Mouse (Mus musculus): ENCODE results near the gene Oxsr1.

The Oxsr1 gene

DNA sequence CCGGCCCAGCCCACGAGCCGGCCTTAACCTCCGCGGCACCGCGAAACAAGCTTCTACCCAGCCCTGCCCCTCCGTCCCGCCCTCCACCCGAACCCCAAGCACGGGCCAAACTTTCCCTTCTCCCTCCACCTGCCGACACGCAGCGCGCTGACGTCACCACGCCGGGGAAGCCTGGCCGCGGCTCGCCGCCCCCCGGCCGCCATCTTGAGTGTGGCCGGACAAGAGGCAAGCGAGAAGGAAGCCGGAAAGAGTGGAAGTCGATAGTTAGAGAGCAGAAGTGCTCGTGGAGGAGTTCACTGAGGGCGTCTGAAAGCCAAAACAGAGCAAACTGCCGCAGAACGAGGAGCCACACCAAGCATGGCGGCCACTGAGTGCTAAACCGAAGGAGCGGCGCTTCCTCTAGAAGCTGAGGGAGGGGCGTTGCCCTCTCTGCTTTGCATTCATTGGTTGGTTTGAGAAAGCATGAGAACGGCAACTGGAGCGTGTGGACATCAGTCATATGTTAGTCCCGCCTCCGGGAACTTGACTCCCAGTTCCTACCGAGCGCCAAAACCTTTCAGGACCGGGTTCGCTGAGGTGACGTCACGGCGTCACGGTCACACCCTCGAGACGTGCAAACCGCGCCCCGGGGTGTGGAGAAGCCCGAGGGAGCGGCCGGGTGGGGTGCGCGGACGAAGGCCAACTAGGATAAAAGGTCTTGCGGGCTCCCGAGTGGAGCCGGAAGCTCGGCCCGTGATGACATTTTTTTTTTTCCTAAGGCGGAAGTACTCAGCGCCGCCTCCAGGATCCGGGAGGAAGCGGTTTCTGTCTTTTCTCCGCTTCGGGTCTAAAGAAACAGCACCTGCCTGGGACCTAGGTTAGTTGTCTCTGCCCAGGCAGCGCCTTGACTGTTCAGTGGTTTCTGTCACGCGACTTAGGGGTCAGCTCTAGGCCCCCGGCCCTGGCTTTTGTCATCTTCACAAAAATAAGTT is at the start of gene Oxsr1:
Gene Oxsr1 (minus strand): TSS at position 139 of the 971 bp plus-strand sequence.
- WGBS, result under 1% methylated on average over 76 of the region's 76 CpGs

DNA sequence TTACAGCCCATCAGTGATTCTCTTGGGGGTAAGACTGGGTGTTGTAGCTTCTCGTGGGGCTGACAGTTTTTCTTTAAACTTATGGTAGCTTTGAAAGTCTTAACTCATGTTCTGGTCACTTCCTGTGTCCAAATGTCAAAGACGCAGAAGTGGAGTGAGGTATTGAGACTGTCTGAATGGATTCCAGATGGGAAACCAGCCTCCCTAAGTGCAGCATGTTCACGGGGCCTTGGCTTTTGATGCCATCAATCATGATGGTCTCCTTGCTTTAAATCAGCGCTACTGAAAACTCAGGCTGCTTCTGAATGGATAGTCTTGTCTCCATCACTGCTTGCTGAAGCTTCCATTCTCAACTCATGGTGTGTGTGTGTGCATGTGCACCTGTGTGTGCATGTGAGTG is 49.0 kb upstream of the Oxsr1 start:
- 94% methylated on average over 4 of the region's 4 CpGs for WGBS

DNA sequence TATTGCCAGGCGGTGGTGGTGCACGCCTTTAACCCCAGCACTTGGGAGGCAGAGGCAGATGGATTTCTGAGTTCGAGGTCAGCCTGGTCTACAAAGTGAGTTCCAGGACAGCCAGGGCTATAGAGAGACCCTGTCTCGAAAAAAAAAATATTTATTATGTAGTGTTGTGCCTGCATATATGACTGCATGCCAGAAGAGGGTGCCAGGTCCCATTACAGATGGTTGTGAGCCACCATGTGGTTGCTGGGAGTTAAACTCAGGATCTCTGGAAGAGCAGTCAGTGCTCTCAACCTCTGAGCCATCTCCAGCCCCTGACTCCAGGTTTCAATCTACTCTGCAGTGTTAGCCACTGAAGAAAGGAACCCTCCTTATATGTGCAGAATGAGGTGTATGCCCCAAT is 48.5 kb upstream of the Oxsr1 start:
- 85% methylated on average over 4 of the region's 4 CpGs for WGBS

DNA sequence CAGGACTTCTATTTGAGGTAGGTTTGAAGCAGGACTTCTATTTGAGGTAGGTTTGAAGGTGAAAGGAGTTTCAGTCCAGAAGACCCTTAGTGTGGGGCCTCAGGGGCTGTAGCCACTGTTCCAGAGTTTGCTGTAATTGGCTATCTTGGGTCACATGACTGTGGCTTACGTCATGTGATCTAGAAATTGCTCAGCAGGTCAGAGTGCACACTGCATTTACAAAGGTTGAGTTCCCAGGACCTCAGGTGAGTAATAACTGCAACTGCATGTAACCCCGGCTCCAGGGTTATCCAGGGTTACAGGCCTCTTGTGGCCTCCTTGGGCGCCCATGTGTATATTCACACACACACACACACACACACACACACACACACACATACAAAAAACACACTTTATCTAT is 46.1 kb upstream of the Oxsr1 start:
- WGBS, result 91% methylated on average over 3 of the region's 3 CpGs

DNA sequence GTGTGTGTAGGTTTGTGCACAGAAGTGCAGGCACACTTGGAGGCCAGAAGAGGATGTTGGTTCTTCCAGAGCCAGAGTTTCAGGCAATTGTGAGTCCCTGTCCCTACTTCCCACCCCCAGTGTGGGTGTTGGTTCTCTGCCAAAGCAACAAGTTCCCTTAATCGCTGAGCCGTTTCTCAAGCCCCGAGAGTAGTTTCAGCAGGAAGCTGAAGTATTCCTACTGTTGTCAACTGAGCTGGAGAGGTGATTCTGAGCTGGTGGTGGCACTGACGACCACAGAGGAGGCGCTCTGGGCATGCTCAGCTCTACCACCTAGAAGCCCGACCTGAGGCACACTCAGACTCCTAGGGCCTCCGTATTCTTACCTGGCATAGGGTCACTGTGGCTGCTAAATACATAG is 43.1 kb upstream of the Oxsr1 start, which contains the start of gene Slc22a14:
Gene Slc22a14 (minus strand): TSS at position 270 of the 400 bp plus-strand sequence.
- 51% methylated on average over 7 of the region's 7 CpGs for WGBS

DNA sequence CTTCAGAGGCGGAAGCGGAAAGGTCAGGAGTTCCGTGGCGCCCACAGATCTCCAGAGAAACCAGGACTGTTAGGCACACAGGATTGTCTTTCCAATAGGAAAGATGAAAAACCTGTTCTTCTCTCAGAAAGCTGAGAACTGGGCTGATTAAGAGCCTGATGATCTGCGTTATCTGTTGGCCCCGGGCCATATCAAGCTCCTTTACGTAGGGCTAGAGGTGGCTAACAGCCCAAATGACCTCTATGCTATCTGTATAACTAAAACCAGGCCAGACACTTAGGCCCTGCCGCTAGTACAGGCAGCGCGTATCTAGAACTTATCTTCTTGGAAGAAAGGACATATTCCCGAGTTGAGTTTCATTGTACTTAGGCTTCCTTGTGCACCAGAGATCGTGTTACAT is 41.0 kb upstream of the Oxsr1 start:
- WGBS, result 97% methylated on average over 12 of the region's 12 CpGs

DNA sequence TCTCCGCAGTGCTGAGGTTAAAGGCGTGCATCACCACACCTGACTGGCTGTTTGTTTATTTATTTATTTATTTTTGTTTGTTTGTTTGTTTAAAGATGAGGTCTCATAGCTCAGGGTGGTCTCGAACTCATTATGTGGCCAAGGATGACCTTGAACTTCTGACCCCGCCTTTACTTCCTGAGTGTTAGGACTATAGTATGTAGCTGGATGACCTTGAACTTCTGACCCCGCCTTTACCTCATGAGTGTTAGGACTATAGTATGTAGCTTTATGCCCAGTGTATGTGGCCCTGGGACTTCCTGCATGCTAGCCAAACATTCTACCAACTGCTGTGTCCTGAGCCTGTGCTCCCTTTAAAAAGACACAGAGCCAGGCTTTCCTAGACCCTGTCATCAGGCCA is 39.2 kb upstream of the Oxsr1 start:
- 95% methylated on average over 5 of the region's 5 CpGs for WGBS

DNA sequence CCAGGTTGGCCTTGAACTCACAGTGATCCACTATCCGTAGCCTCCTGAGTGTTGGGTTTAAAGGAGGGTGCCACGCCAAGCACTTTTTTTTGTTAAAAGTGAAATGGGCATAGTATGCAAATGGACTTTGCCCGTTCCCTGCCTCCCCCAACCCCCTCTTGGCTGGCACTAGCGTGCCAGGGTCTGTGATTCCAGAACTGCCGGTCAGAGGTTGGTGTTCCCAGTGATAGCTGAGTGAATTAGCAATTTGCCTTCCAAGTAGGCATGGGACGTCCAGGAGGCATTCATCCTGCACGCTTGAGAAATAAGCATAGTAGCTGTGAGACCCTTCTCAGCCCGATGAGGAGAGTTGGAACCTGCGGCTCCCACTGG is 35.8 kb upstream of the Oxsr1 start:
- WGBS, result 32% methylated on average over 9 of the region's 9 CpGs

DNA sequence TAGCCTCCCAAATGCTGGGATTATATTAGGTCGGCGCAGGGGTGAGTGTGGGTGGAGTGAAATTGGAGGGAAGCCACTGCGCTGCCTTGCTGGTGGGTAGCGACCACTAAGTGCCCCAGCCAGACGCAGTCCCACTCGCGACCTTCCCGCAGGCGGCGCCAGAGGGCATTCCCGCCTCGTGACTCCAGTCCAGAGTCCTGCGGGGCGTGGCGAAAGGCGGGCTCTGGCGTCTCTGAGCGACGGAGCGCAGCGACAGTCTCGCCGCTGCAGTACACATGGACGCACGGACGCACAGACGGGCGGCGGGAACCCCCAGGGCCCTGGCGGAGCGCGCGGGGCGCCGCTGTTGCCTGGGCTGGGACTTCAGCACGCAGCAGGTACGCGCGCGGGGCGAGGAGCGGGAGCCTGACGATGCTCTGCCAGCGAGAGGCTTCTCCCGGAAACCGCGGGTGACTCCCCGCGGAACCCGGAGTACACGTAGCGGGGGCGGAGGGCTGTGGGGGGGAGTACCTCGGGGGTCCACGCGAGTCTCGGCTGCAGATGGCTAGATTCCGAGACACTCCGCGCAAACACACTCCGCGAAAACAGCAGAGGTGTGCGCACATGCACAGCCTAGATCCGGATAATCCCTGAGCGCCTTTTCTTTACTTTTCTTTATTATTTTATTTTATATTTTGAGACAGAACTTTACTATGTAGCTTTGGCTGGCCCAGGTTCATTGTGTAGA is 35.3 kb upstream of the Oxsr1 start, which contains the start of gene Xylb:
Gene Xylb (plus strand): TSS at position 51 of the 727 bp plus-strand sequence.
- 2% methylated on average over 65 of the region's 65 CpGs for WGBS

DNA sequence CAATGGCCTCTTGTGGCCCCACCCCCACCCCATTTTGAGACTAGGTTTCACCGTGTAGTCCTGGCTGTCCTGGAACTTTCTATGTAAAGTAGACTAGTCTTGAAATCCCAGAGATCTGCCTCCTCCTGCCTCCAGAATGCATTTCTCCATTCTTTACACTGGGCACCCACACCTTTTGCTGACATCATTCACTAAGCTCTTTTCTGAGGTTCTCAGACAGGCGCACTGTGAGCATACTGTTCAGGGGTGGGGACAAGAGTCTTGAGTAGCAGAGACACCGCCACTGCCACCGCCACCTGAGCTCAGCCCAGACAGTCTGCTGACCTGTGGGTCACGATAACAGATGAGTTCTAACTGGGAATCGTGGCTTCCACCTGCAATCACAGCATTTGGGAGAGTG is 33.7 kb upstream of the Oxsr1 start:
- 63% methylated on average over 6 of the region's 6 CpGs for WGBS

DNA sequence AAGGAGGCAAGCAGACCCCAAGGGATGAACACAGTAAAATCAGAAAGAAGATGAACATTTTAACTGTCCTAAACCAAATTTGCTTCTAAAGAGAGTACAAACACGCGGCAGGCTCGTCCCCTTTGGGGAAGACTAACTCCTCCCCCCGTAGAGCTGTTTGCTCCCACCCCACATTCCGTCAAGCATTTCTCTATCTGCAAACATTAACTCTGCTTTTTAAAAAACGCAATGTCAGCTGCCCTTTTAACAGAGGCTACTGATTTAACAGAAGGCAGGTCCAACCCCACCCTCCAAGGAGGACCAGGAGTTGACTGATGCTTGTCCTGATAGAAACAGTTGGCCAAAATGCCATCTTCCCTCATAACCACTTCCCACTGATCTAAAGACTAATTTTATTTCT is 31.7 kb upstream of the Oxsr1 start:
- WGBS, result 82% methylated on average over 6 of the region's 6 CpGs

DNA sequence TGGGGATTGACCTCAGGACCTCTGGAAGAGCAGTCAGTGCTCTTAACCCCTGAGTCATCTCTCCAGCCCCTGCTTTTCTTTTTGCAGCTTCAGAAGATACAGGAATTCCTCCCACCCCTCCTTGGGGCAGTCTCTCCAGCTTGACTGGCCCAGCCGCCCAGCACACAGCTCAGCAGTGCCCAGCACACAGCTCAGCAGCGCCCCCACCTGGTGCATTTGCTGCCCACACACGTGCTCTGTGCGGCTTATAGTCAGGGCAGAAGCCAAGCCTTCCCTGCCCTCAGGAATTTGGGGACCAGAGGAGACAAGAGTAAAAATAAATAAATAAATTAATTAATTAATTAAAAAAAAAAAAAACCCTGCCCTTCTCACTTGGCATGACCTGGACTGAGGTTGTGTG is 29.8 kb upstream of the Oxsr1 start:
- WGBS, result 18% methylated on average over 4 of the region's 4 CpGs

DNA sequence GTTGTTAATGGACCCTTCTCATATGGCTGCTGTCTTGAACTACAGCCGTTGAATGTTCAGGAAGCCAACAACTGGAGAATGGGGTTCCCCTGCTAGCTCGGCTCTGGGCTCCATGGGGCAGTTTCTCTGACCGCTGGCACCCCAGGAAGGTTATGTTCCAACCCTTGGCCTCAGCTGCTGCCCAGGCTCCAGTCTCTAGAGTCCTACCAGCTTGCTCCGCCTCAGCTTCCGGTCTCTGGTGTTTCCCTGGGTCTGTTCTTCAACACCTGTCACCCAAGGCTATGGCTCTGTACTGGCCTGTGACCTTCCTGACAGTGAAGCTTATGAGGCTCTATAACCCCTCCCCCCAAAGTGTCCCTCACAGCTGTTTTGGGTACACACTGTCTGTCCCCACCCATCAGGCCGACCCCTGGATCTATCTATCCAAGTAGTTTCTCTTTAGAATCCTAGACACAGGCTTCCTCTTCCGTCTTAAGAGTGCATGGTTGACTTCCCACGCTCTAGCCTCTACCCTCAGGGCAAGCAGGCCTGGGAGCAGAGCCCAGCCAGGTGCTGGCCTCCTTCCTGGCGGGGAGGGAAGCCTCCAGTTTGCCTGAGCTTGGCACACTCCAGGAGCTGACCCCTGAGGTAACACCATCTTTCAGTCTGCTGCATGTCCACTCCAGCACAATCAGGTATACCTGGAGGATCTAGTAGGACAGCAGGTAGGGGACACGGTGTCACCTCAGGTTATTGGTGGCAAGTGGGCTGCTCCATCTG is 28.9 kb upstream of the Oxsr1 start:
- WGBS, result 90% methylated on average over 10 of the region's 10 CpGs

DNA sequence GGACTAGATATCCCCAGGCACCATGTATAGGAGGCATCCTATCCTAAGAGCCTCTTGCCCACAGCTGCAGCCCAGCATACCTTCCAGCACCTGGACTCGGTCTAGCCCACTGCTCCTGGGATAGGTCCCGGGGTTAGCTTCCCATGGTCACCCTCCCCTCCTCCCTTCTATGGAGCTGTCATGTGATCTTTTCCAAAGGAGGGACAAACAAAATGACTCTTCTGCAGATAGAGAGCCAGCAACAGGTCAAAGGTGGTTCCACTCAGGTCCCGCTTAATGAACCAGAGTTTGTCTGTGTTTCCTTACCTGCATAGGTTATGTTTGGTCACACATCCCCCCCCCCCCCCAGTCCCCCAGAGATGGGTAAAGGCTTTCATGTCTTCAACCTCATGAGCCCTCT is 28.3 kb upstream of the Oxsr1 start:
- 88% methylated on average over 3 of the region's 3 CpGs for WGBS

DNA sequence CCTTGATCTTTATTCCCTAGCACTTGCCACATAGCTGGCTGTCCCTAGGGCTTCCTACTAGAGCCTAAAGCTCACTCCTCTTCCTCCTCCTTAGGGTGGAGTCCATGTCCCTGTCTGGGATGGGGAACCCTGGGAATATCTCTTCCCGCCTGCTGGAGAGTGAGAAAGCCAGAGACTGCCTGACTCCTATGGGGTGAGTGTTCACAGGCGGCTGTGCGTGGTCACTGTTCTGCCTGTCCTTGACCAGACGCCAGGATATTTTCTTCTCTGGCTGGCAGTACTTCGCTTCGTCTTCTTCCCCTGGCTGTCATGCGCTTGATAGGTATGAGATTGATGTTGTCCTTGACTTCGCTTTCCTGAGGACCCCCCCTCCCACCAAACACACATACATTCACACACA is 24.1 kb upstream of the Oxsr1 start:
- 89% methylated on average over 8 of the region's 8 CpGs for WGBS

DNA sequence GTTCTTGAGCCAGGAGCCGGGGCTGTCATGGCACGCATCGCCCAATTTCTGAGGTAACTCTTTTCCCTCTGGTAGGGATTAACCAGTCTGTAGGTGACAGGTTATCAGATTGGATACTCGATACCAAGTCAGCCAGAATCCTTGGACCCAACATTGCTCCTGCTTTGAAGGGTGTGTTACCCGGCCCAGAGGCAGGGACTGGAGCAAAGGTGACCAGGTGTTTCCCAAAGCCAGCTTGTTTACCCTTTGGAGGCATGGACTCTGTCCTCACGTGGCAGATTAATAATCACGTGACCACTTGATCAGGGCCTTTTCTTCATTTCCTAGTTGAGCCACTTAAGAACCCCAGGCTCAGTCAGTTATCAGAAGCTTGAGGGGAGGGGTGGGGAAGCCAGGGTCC is 20.5 kb upstream of the Oxsr1 start:
- WGBS, result 90% methylated on average over 7 of the region's 7 CpGs

DNA sequence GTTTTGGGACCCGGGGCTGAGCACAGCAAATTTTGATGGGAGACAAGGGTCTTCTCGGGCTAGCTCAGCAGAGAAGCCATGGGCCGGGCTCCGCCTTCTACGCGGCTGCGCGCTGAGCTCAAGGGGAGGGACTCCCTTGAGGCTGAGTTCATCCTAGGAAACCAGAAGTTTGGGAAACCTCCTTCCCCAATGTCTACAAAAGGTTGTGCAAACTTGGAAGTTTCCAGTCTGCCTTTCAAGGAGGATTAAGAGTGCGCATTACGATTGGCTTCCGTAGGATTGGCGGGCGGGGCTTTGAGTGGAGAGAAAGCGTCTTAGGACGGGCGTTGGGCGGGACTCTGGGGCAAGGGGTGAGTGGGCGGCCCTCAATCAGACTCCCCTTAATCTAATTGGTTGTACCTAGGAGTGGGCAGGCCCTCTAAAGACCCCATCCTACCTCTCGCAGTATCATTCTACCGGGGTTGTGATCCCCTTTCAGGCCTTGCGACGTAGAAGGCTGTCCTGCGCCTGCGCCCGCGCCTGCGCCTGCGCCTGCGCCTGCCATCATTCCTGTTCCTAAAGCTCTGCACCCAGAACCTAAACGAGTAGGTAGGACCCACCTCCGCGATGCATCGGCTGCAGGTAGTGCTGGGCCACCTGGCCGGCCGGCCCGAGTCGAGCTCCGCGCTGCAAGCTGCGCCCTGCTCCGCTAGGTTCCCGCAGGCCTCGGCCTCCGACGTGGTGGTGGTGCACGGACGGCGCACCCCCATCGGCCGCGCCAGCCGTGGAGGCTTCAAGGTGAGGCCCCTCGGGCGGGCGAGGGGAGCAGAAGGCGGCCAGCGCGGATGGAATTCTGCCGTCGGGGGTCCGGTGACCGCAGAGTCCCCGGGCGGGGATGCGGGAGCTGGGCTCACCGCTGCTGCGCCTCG is 18.9 kb upstream of the Oxsr1 start, which contains the start of gene Myd88:
Gene Myd88 (minus strand): TSS at position 503 of the 908 bp plus-strand sequence.
- 1% methylated on average over 68 of the region's 68 CpGs for WGBS

DNA sequence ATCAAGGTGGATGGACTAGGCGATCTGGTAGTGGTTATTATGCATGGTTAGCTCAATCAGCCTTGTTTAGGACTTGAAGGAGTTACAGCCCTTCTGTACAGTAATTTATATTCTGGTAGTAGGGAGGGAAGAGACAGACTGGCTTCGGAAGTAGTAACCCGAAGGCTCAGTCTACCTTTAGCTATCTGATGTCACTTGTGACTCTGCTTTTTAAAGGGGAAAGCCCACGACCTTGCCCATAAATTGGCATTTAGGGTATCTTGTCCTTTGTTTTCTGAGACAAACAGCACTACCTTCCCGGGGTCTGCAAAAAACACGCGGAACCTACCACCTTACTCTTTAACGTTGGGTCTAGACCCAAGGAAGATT is 18.0 kb upstream of the Oxsr1 start:
- WGBS, result 5% methylated on average over 8 of the region's 8 CpGs

DNA sequence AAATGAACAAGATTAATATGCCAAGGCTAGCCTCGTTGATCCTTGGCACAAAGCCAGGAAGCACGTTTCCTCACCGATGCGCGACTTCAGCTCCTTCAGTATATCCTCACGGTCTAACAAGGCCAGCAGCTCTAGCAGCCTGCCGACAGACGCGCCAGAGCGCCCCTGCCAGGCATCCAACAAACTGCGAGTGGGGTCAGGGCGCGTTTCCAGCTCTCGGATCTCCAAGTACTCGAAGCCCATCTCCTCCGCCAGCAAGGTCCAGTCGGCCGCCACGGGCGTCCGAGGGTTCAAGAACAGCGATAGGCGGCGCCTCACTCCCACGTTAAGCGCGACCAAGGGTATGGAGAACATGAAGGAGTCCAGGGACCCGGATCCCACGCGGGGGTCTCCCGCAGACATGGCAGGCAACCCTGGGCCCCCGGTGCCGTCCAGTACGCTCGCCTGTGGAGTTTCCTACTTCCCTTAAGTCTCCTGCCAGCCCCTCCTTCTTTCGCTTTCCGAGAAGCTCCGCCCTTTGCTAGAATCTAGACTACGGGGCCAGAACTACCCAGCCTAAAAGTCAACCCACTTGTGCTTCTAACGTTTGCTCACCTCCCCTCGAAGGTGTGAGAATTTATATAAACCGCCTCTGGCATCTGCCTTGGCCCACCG is 17.5 kb upstream of the Oxsr1 start, which contains the start of gene Acaa1a:
Gene Acaa1a (plus strand): TSS at position 119 of the 654 bp plus-strand sequence.
- 1% methylated on average over 43 of the region's 43 CpGs for whole genome bisulfite sequencing

DNA sequence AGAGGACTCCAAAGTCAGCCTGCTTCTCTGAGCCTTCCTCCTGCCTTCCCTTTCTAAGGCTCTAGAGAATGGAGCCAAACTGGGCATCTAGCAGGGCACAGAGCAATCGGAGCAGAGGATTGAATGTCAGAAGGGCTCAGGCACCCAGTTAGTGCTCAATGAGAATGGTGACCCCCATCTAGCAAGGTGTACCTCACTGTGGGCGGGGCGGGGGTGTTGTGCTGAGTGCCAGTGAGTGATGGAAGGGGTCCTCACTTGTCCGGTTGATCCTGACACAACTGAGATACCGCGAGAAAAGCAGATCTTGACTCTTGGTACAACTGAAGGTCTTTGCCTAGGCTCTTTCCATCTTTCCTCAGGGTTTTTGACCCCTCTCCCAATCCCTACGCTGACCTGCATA is 16.9 kb upstream of the Oxsr1 start:
- WGBS, result 67% methylated on average over 7 of the region's 7 CpGs
